Mouse (Mus musculus) erythroblast, embryonic 14.5 days (primary cell): ENCODE results near the gene Kmt2d.

Experiments used
- GATA1 ChIP-seq: IDR thresholded peaks from 2 replicates; pipeline ENCODE4 v1.6.1; 2012; ENCODE audit warnings: low read length, inconsistent platforms, mixed read lengths
- TAL1 ChIP-seq: IDR thresholded peaks from 3 replicates; pipeline ENCODE4 v1.6.1; 2012; ENCODE audit warnings: low read length, inconsistent platforms, mixed read lengths

DNA sequence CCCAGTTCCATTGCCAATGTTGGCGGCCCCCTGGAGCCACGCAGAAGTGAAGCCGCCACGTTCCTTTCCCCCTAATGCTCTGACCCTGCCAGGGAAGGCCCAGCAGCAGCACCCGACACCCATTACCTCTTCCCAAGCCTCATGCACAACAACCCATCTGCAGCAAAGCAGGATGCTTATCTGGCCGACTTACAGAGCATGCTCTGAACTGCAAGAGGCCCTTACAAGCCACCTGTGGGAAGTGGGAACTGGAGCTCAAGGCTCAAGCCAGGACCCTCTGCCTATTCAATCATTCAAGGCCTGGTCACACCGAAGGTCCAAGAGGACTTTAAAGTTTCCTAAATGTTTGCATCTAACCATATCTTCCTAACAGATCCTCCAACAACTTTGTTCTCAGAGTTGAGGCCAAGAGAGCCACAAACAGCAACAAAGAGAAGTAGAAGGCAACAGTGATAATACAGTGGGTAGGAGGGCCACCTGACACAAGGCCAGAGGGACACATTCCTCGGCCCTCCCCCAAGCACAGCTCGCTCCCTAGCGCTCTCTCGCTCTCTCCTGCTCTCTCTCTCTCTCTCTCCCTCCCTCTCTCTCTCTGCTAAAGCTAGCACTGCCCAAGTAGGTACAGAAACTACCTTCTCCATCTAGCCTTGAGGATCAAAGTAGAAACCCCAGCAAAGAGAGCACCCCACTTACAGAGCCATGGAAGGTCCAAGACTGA lies 2.5 kb downstream of the Kmt2d start:
- TF ChIP-seq GATA1 (no peak), TAL1 (no peak)
